Mouse (Mus musculus): Measurements from ENCODE around the gene Slc1a3.

Slc1a3 gene

DNA sequence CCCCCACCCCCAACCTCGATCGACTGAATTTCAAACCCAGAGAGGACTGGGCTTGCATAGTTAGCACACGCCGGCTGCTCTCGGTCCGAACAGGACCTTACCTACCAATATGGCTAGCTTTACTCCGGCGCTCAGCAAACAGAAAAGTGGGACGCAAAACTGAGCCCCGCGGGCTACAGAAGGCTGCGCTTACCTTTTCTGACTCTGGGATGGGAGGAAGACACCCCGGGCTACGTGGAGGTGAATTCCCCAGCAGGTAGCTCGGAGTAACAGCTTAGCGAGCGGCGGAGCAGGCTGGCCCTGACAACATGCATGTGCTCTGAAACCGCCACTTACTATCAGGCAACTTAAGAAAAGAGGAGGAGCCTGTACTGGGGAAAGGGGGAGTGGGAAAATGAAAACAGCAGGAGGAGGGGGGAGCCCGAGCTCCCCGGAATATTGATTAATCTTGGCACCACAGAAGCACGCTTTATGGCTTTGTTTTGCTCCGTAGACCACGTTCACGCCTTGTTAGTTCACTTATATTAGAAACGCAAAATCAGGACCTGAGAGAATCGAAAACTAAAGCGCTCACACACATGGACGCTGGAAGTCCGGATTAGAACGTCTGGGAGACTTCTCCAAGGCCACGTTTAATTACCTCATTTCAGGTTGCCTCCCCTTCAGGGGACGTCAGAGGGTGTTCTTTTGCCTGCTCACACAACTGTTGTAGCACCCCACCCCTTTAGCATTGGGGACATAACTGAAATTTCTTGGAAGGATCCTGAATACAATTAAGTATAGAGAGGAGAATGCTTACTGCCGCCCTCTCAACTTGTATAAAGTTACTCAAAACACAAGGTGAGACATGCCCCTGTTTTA, at the start of gene Slc1a3:
TSS of gene Slc1a3 (minus strand) at position 619 of the 861 bp plus-strand sequence.
- no peak for DNase-seq (ENCODE audit: low read depth, low spot score)

DNA sequence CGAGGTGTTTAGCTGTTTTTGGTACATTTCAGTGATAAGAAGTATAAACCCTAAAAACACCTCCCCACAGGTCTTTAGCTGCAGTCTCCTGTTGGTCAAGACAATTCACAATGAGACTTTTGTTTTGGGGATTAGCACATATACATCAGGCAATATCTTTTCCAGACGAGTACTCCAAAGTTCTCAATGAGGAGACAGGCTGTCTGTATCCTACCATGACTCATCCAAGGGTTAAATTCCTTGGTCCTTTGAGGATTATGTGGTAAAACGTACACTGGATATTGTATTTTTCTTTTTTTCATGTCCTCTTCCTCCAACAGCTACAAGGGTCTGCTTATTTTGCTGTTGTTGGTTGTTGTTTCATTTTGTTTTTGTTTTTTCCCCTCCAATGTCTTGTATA, 48.5 kb upstream of the Slc1a3 start:
- DNase-seq (ENCODE audit: low read depth, low spot score), result no peak

DNA sequence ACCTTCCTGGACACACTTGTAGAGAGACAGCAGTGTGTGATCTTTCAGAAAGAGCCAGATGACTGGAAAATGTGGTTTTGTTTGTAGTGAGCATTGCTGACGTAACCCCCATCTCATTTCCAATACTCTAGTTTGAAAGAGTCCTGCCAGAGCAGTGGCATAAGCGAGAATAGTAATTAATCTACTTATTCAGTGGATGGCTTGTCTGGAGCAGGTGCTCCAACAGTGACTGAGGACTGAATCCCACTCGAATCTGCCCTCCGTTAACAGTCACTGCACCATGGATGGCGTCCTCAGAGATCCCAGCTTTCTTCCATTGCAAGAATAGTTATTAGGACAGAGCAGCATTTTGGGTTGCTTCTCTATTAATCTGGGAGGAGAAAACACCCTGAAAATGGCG, 45.9 kb upstream of the Slc1a3 start:
- DNase-seq (ENCODE audit: low read depth, low spot score), result no peak

DNA sequence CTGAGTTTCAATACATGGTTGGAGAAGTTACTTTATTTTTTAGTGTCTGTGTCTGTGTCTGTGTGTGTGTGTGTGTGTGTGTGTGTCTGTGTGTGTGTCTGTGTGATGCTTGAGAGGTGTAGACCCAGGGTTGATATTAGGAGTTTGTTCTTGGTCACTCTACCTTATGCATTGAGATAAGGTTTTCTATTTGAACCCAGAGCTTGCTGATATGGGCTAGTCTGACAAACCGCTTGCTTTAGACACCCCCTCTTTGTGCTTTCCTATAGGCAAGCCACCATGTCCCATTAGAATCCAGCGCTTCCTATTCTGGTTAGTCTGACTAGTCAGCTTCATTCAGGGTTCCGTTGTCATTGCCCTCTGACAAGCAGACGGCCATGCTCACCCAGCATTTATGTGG, 39.2 kb upstream of the Slc1a3 start:
- DNase-seq (ENCODE audit: low read depth, low spot score), result no peak

DNA sequence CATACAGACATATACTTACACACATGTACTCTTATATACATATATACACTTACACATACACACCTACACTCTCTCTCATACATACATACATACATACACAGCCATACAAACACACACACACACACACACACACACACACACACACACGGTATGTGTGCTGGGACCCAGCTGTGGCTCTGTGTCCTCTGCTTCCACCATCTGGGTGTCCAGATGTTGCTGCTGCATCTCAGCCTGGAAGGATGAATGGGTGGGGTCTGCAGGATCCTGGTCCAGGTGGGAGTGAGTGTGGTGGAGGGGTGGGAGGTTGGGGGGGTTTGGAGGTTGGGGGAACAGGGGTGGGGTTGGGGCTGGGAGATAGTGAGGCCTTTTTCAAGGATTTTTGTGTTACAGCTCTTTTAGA, 38.2 kb upstream of the Slc1a3 start:
- no peak for DNase-seq (ENCODE audit: low read depth, low spot score)

DNA sequence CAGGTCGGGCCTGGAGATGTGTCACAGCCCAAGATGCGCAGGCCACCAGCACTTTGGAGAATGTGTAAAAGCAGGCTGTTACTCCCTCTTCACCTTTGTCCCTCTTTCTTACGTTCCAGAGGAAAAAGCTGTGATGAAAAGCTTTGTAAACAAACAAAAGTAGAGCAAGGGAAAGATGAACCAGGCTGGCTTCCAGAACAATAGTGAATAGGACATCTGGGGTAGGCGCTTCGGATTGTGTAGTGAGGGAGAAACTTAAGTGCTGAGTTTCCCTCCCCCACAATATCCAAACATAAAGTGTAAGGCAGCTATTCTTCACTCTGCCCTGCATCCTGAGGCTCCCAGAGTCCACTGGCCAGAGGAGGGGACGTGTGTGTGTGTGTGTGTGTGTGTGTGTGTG, 31.0 kb upstream of the Slc1a3 start:
- DNase-seq (ENCODE audit: low read depth, low spot score), result no peak

DNA sequence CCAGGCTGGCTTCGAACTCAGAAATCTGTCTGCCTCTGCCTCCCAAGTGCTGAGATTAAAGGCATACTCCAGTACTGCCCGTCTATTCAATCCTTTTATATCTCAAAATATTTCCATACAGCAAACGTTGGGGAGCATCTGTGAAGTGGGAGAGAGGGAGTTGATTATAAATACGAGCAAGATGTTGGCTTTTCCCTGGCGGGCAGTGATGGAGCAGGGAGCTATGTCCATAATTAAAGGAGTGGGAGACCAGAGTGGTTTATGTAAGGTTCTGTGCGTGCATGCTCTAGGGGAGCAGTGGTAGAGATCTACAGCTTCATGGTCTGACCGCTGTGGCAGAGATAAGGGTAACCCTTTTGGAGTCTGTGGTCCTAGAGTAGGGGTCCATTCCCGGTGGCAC, 30.2 kb upstream of the Slc1a3 start:
- DNase-seq (ENCODE audit: low read depth, low spot score), result no peak

DNA sequence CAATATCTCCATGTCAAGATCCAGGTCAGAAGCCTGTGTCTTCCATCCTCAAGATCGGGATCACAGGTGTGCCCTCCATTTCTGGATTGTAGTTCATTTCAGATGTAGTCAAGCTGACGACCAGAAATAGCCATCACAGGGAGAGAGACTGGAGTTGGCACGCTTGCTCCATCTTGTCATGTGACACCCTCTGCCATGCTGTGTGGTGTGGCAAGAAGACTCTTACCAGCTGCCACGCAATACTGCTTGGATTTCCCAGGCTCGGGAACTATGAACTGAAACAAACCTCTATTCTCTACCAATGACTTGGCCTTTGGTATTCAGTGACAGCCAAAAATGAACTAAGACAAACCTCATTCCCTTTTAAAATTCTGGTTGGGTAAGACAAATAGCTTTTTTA, 27.6 kb upstream of the Slc1a3 start:
- DNase-seq (ENCODE audit: low read depth, low spot score), result no peak

DNA sequence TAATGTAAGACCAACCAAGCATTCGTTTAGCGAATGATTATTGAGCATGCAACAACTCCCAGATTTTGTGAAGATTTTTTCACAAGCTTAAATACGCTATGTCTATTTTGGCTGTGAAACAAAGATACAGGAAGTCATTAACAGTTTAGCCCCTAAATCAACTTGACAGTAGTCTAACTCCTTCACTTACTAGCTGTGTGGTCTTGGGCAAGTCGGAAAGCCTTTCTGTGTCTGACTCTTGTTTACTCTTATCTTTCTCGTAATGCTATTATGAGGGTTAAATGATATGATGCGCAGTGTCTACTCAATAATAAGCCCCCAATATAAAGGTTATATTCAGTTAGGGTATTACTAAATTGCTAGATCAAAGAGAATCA, 23.8 kb upstream of the Slc1a3 start:
- no peak for DNase-seq (ENCODE audit: low read depth, low spot score)

DNA sequence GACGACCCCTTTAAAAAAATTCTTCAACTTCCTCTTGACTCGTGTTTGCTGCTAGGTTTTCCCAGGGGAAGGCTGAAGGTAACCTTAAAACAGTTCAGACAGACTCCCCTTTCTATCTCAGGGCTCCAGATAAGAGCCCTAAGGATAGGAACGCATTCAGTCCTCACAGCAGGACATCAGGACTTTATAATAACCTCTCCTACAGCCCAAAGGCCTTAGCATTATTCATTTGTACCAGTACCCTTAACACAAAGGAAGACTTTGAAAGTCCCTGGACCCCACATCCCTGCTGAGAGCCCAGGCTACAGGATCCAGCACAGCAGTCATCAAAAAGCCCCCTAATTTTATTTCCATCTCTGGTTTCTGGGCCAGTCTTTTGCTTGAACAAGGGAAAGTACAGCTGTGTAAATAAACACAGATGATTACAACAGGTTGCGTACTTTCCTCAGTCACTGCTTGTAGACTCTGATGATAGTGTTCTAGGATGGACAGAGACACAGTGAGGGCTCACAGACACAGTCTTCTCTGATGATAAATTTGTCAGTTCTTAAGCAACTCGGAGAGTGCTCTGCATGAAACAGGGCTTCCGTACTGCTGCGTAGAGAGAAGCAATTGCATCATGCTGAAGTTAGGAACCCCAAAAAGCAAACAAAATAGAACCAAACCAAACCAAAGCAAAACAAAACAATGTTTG, 23.3 kb upstream of the Slc1a3 start:
- DNase-seq (ENCODE audit: low read depth, low spot score), result no peak

DNA sequence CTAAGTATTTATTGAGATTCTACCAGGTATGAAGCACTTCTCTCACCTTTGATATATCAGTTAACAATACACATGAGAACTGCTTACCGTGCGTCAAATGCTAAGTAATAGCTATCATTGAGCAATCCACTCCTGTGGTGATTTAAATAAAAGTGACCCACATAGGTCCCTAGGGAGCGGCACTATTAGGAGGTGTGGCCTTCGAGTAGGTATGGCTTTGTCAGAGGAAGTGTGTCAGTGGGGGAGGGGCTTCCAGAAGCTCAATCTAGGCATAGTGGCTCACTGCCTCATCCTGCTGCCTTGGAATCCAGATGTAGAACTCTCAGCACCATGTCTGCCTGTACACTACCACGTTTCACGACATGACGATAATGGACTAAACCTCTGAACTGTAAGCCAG, 18.3 kb upstream of the Slc1a3 start:
- DNase-seq (ENCODE audit: low read depth, low spot score), result no peak

DNA sequence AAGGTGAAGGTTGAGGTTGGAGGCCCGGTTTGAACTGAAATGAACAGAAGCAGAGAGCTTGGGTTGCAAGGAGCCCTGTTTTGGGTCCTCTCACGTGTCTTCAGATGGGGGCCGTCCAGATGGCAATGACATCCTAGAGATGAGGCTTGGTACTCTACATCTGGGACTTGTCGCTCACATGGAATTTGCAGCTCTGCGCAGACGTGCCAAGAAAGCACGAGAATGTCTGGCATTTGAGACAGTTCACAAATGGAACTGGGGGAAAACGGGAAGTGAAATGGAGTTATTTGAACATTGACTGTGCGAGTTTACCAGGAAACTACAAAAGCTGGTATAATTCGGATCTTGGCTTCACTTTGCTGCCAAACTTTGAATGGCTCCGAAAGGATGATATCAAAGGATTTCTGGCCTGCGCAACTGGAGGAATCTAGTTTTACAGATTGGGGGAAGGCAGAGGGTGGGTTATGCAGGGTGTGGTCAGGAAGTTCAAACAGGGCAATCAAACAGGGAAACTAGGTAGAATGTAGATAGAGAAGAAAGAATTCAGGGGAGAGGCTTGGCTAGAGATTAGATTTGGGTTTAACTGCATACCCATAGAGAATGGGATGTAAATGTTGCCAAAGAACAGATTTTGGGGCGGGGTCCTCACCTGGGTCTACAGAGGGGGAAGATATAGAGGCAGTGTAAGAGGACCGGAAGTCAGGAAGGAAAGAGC, 12.0 kb upstream of the Slc1a3 start:
- no peak for DNase-seq (ENCODE audit: low read depth, low spot score)

DNA sequence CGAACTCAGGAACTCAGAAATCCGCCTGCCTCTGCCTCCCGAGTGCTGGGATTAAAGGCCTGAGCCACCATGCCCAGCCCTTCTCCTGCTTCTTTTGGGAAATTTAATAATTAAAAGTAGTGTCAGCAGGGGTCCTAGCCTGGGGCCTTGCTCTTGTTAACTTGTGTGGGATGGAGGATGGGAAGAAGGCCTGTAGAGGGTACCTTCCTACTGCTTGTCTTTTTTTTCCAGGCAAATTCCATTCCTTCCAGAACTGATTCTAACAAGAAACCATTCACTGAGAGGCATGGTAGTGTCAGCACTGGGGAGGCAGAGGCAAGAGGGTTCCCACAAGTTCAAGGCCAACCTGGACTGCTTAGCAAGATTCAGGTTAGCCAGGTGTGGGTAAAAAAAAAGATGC, 11.2 kb upstream of the Slc1a3 start:
- DNase-seq (ENCODE audit: low read depth, low spot score), result no peak

DNA sequence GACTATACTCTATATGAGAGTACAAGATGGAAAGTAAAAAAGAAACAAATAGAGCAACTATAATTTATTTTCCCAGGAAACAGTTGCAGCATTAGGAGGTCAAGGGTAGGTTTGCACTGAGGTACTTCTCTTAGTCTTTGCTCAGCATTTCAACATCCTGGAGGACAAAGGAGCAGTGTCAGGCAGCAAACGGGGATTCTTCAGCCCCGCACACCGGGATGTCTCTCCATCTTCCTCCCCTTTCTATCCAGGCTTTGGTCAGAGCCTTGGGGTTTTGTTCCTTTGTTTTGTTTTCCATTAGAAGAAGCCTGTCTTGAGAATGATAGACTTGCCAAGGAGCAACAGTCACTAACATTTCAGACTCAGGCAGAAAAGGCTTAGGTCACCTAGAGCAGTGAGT, 10.4 kb upstream of the Slc1a3 start:
- DNase-seq (ENCODE audit: low read depth, low spot score), result no peak

DNA sequence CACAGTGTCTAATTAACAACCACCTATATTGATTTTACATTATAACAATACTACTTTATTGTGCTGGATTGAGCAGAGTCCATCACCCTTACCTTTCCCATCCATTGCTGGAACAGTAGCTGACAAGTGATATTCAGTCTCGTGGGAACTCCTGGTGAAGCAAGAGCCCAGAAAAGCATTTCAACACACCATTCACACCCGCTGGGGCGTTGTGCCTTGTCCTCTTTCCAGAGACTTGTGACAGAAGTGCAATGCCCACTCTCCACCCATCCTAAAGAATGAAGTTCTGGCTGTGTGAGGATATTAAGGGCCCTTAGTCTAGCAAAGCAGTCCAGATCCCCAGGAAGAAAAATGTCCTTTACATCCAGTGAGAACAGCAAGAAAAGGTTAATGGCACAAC, 7.9 kb upstream of the Slc1a3 start:
- no peak for DNase-seq (ENCODE audit: low read depth, low spot score)

DNA sequence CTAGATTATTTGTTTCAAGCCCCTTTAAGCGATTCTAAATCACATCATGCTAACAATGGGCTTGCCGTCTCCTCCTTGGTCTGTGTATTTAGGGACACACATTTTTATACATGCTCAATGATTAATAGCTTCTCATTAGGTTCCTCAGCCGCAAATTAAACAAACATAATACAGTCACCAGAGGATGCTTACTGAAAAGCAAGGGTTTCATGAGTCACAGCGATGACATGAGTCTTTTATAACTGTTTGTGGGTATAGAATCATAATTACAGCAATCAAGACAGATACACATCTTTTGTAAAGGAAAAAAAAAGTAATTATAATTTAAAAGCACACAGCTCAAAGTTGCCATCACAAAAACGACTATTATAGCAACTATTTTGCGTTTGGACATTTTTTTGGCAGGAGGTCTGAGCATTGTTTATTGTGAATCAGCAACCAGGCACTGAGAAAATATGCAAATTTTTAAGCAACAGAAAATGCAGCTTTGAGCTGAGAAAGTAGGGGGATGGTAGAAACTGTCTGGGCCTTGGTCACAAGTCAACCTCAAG, 6.5 kb upstream of the Slc1a3 start:
- no peak for DNase-seq (ENCODE audit: low read depth, low spot score)

DNA sequence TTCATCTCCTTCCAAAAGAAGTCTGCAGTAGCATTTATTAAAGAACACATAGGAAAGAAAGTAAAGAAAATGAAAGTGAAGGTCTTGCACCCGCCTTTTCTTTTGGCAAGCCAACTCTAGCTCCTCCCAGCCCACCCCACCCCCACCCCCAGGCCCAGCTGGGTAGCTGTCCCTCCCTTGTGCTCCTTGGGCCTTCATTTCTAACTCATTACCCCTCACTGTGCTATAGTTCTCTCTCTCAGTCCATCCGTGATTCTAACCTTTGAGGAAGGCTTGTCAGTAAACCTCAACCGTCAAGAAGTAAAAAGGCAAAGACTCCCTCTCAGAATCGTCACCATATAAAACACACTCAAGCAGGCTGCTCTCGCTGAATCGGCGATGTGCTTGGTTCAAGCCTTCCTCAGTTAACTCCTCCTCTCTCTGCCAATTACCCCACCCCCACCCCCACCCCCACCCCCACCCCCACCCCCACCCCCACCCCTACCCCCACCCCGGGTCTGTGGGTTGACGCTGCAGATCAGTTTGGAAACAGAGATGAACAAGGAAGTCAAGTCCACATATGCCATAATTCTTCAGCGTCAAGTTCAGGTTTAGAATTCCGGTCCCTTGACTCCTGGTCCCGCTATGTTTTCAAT, 5.9 kb upstream of the Slc1a3 start:
- no peak for DNase-seq (ENCODE audit: low read depth, low spot score)

DNA sequence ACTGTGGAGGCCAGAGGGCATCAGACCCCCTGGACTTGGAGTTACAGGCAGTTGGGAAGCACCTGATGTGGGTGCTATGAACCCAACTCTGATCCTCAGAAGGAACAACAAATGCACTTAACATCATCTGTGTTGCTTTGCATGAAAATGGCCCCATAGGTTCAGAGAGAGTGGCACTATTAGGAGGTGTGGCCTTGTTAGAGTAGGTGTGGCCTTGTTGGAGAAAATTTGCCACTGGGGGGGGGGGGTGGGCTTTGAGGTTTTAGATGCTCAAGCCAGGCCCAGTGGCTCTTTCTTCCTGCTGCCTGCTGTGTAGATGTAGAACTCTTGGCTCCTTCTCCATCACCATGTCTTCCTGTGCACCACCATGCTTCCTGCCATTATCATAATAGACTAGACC, 5.1 kb upstream of the Slc1a3 start:
- DNase-seq (ENCODE audit: low read depth, low spot score), result no peak

DNA sequence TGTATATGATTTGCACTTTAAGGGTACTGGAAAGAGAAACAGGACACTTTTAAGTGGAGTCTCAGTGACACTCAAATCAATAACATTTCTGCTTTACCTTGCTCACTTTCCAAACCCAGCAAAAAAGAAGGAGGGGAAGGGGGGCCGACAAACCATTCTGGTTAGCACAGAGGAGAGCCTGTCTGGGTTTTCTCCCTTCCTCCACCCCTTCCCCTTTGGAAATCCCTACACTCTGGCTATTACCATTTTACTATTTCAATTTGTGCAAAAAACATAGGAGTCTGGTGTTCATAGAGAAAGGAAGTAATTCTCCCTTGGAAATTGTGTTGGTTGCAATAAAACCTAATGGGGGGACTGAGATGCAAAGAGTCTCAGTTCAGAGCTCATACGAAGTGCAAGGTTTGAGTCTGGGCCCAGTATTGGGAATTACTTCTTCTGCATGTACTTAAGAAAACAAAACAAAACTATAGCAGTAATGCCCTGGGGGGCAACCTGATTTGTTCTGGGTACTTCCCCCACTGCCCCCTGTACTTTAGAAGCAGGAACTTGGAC, 1.9 kb upstream of the Slc1a3 start:
- DNase-seq (ENCODE audit: low read depth, low spot score), result no peak

DNA sequence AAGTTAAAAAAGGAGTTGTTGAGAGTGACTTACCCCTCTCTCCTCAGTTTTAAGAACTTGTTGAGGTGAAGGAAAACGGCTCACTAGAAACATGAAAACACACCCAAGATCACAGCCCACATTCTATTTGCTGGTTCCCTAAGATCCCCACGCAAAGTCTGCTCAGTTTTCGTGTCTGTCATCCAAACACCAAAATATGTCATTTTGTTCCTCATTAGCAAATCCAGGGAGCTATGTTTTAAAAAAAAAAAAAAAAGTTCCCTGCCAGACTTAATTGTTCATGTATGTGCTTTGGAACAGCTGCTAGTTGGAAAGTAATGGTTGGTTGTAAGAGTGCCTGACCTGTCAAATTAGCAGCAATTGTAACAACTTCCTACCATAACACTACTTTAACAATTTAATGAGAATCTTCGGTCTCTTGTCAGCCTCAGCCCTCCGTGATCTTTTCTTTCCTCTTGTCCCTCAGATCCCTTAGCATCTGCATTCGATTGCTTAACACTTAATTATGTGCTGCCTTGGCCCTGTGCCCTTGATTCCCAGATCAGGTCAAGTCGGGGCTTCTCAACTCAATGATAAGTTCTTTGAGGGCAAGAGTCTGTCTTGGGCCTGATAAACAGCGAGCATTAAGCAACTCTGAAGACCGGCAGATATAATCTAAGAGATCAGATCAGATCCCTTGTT, 1.2 kb upstream of the Slc1a3 start:
- no peak for DNase-seq (ENCODE audit: low read depth, low spot score)

DNA sequence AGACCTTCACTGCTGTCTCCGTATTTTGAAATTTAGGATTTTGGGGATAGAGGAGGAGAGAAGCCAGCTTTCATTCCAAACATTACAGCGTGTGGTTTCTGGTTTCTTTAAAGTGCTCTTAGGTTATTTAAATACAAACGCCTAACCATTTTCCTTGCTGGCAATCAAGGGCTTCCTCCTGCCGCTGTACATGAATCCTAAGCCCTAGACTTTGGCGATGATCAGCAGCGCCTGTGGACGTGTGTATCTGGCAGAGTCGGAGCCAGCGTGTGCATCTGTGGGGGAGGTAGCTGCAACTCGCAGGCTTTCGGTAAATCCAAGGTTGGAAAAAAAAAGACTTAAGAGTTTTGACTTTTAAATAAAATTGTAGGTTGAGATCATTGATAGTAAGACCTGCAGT, 986 bp downstream of the Slc1a3 start:
- no peak for DNase-seq (ENCODE audit: low read depth, low spot score)
